Mouse (Mus musculus): Measurements from ENCODE around the gene Ric8a. TPM values are rescaled to one million over a fixed set of nuclear protein-coding genes. Genes with fewer than 3 reads are reported as not detected.

The Ric8a gene
- polyA plus RNA-seq, 1 experiment from 2014 or later = 58.3 TPM

GRCm38 (mm10) chr7:140902036-140902875, 45.5 kb downstream of the Ric8a start:
- H3K27me3 ChIP-seq (ENCODE audit: control insufficient read depth, insufficient read depth, low read length) = no peaks in the 10 kb centered on the region
- DNase-seq (ENCODE audit: low spot score) (peak; percentile 30), ATAC-seq (replicated peaks; ENCODE audit: insufficient number of reproducible peaks, low FRiP score, low TSS enrichment, low read depth) (no peak)
- H3K4me2 ChIP-seq (ENCODE audit: low read depth, low read length) = no peak overlapping the region
- no peak overlapping the region for H3K4me3 ChIP-seq (ENCODE audit: low read depth, low read length)
- H3K9me3 ChIP-seq (replicated peaks; ENCODE audit: control insufficient read depth, low read length) = no peaks in the 10 kb centered on the region
- H3K27ac ChIP-seq (replicated peaks; ENCODE audit: low read depth, low read length) = no peak overlapping the region
- peaks cover 5% of the 10 kb centered on the region for H3K36me3 ChIP-seq (replicated peaks; ENCODE audit: control insufficient read depth, insufficient read depth, low read depth, low read length)
- no peaks in the 10 kb centered on the region for H3K4me1 ChIP-seq (ENCODE audit: control insufficient read depth, insufficient read depth, low read length)
- no peak overlapping the region for H3K9ac ChIP-seq (replicated peaks; ENCODE audit: low read length)
- 54% methylated on average over 15 of the region's 15 CpGs for WGBS

GRCm38 (mm10) chr7:140903212-140903611, 46.5 kb downstream of the Ric8a start:
- 25% methylated on average over 13 of the region's 13 CpGs for WGBS
- H3K4me3 ChIP-seq (ENCODE audit: low read depth, low read length) = no peak overlapping the region
- H3K4me2 ChIP-seq (ENCODE audit: low read depth, low read length) = no peak overlapping the region
- H3K9ac ChIP-seq (replicated peaks; ENCODE audit: low read length) = 0 out of 2 replicates have a peak overlapping the region, but pooled peaks have one; percentile 2
- no peaks in the 10 kb centered on the region; the same call in 1 of the 2 replicates for H3K36me3 ChIP-seq (replicated peaks; ENCODE audit: control insufficient read depth, insufficient read depth, low read depth, low read length)
- H3K9me3 ChIP-seq (replicated peaks; ENCODE audit: control insufficient read depth, low read length) = no peaks in the 10 kb centered on the region
- H3K27me3 ChIP-seq (ENCODE audit: control insufficient read depth, insufficient read depth, low read length) = no peaks in the 10 kb centered on the region
- H3K4me1 ChIP-seq (ENCODE audit: control insufficient read depth, insufficient read depth, low read length) = no peaks in the 10 kb centered on the region
- H3K27ac ChIP-seq (replicated peaks; ENCODE audit: low read depth, low read length) = no peak overlapping the region
- DNase-seq (ENCODE audit: low spot score) = peak; percentile 81
- ATAC-seq (replicated peaks; ENCODE audit: insufficient number of reproducible peaks, low FRiP score, low TSS enrichment, low read depth) = 0 out of 2 replicates have a peak, but pooled peaks have one; percentile 44

- Histone ChIP-seq H3K4me1 (ENCODE audit: control insufficient read depth, insufficient read depth, low read length) (no peaks in the 10 kb centered on the region; the same call in 1 of the 2 replicates), H3K36me3 (replicated peaks; ENCODE audit: control insufficient read depth, insufficient read depth, low read depth, low read length) (no peaks in the 10 kb centered on the region), H3K27ac (replicated peaks; ENCODE audit: low read depth, low read length) (no peak overlapping the region), H3K4me2 (ENCODE audit: low read depth, low read length) (no peak overlapping the region), H3K9ac (replicated peaks; ENCODE audit: low read length) (no peak overlapping the region), H3K9me3 (replicated peaks; ENCODE audit: control insufficient read depth, low read length) (no peaks in the 10 kb centered on the region), H3K27me3 (ENCODE audit: control insufficient read depth, insufficient read depth, low read length) (no peaks in the 10 kb centered on the region), H3K4me3 (ENCODE audit: low read depth, low read length) (no peak overlapping the region)
- DNase-seq (ENCODE audit: low spot score) (no peak), ATAC-seq (replicated peaks; ENCODE audit: insufficient number of reproducible peaks, low FRiP score, low TSS enrichment, low read depth) (no peak)
- WGBS = 78% methylated on average over 2 of the region's 2 CpGs
These were observed 48.9 kb downstream of the Ric8a start for GRCm38 (mm10) chr7:140905642-140906081.

GRCm38 (mm10) chr7:140907131-140907530, 50.4 kb downstream of the Ric8a start:
- DNase-seq (ENCODE audit: low spot score) (no peak), ATAC-seq (replicated peaks; ENCODE audit: insufficient number of reproducible peaks, low FRiP score, low TSS enrichment, low read depth) (no peak)
- Histone ChIP-seq H3K4me1 (ENCODE audit: control insufficient read depth, insufficient read depth, low read length) (no peaks in the 10 kb centered on the region; the same call in 1 of the 2 replicates), H3K36me3 (replicated peaks; ENCODE audit: control insufficient read depth, insufficient read depth, low read depth, low read length) (no peaks in the 10 kb centered on the region), H3K9ac (replicated peaks; ENCODE audit: low read length) (no peak overlapping the region), H3K9me3 (replicated peaks; ENCODE audit: control insufficient read depth, low read length) (no peaks in the 10 kb centered on the region), H3K27me3 (ENCODE audit: control insufficient read depth, insufficient read depth, low read length) (no peaks in the 10 kb centered on the region), H3K4me3 (ENCODE audit: low read depth, low read length) (no peak overlapping the region), H3K27ac (replicated peaks; ENCODE audit: low read depth, low read length) (no peak overlapping the region), H3K4me2 (ENCODE audit: low read depth, low read length) (no peak overlapping the region)
- 85% methylated on average over 13 of the region's 13 CpGs for WGBS

GRCm38 (mm10) chr7:140907697-140908096, 50.9 kb downstream of the Ric8a start:
- DNase-seq (ENCODE audit: low spot score) (no peak), ATAC-seq (replicated peaks; ENCODE audit: insufficient number of reproducible peaks, low FRiP score, low TSS enrichment, low read depth) (no peak)
- Histone ChIP-seq H3K36me3 (replicated peaks; ENCODE audit: control insufficient read depth, insufficient read depth, low read depth, low read length) (no peaks in the 10 kb centered on the region), H3K4me3 (ENCODE audit: low read depth, low read length) (no peak overlapping the region), H3K4me1 (ENCODE audit: control insufficient read depth, insufficient read depth, low read length) (no peaks in the 10 kb centered on the region; the same call in 1 of the 2 replicates), H3K4me2 (ENCODE audit: low read depth, low read length) (no peak overlapping the region), H3K9ac (replicated peaks; ENCODE audit: low read length) (no peak overlapping the region), H3K27me3 (ENCODE audit: control insufficient read depth, insufficient read depth, low read length) (no peaks in the 10 kb centered on the region), H3K27ac (replicated peaks; ENCODE audit: low read depth, low read length) (no peak overlapping the region), H3K9me3 (replicated peaks; ENCODE audit: control insufficient read depth, low read length) (no peaks in the 10 kb centered on the region)
- 83% methylated on average over 7 of the region's 7 CpGs for WGBS

GRCm38 (mm10) chr7:140908181-140908580, 51.4 kb downstream of the Ric8a start:
- no peaks in the 10 kb centered on the region; the same call in 1 of the 2 replicates for H3K4me1 ChIP-seq (ENCODE audit: control insufficient read depth, insufficient read depth, low read length)
- H3K4me3 ChIP-seq (ENCODE audit: low read depth, low read length) = no peak overlapping the region
- H3K27me3 ChIP-seq (ENCODE audit: control insufficient read depth, insufficient read depth, low read length) = no peaks in the 10 kb centered on the region
- H3K27ac ChIP-seq (replicated peaks; ENCODE audit: low read depth, low read length) = no peak overlapping the region
- no peaks in the 10 kb centered on the region for H3K36me3 ChIP-seq (replicated peaks; ENCODE audit: control insufficient read depth, insufficient read depth, low read depth, low read length)
- no peak for ATAC-seq (replicated peaks; ENCODE audit: insufficient number of reproducible peaks, low FRiP score, low TSS enrichment, low read depth)
- H3K9ac ChIP-seq (replicated peaks; ENCODE audit: low read length) = no peak overlapping the region; the same call in 1 of the 2 replicates
- no peak overlapping the region for H3K4me2 ChIP-seq (ENCODE audit: low read depth, low read length)
- WGBS = 48% methylated on average over 7 of the region's 7 CpGs
- no peaks in the 10 kb centered on the region for H3K9me3 ChIP-seq (replicated peaks; ENCODE audit: control insufficient read depth, low read length)
- no peak for DNase-seq (ENCODE audit: low spot score)

GRCm38 (mm10) chr7:140908634-140909107, 51.9 kb downstream of the Ric8a start:
- Histone ChIP-seq H3K9me3 (replicated peaks; ENCODE audit: control insufficient read depth, low read length) (no peaks in the 10 kb centered on the region), H3K9ac (replicated peaks; ENCODE audit: low read length) (peak overlapping the region; percentile 47; the same call in 1 of the 2 replicates), H3K27ac (replicated peaks; ENCODE audit: low read depth, low read length) (no peak overlapping the region), H3K36me3 (replicated peaks; ENCODE audit: control insufficient read depth, insufficient read depth, low read depth, low read length) (no peaks in the 10 kb centered on the region), H3K27me3 (ENCODE audit: control insufficient read depth, insufficient read depth, low read length) (no peaks in the 10 kb centered on the region), H3K4me2 (ENCODE audit: low read depth, low read length) (peak overlapping the region; percentile 74), H3K4me3 (ENCODE audit: low read depth, low read length) (peak overlapping the region; percentile 34), H3K4me1 (ENCODE audit: control insufficient read depth, insufficient read depth, low read length) (no peaks in the 10 kb centered on the region; the same call in 1 of the 2 replicates)
- ATAC-seq (replicated peaks; ENCODE audit: insufficient number of reproducible peaks, low FRiP score, low TSS enrichment, low read depth) (peak; percentile 82), DNase-seq (ENCODE audit: low spot score) (peak; percentile 92)
- under 1% methylated on average over 19 of the region's 19 CpGs for WGBS

GRCm38 (mm10) chr7:140912293-140912692, 55.5 kb downstream of the Ric8a start:
- Histone ChIP-seq H3K36me3 (replicated peaks; ENCODE audit: control insufficient read depth, insufficient read depth, low read depth, low read length) (no peaks in the 10 kb centered on the region), H3K4me3 (ENCODE audit: low read depth, low read length) (no peak overlapping the region), H3K4me1 (ENCODE audit: control insufficient read depth, insufficient read depth, low read length) (no peaks in the 10 kb centered on the region; the same call in 1 of the 2 replicates), H3K9me3 (replicated peaks; ENCODE audit: control insufficient read depth, low read length) (no peaks in the 10 kb centered on the region), H3K9ac (replicated peaks; ENCODE audit: low read length) (no peak overlapping the region), H3K4me2 (ENCODE audit: low read depth, low read length) (no peak overlapping the region), H3K27ac (replicated peaks; ENCODE audit: low read depth, low read length) (no peak overlapping the region), H3K27me3 (ENCODE audit: control insufficient read depth, insufficient read depth, low read length) (no peaks in the 10 kb centered on the region)
- ATAC-seq (replicated peaks; ENCODE audit: insufficient number of reproducible peaks, low FRiP score, low TSS enrichment, low read depth) (no peak), DNase-seq (ENCODE audit: low spot score) (no peak)
- WGBS = 77% methylated on average over 3 of the region's 3 CpGs
